Mouse (Mus musculus) C2C12 (cell line): Measurements from ENCODE around the gene Ap2s1.

Source experiments
- CEBPB ChIP-seq: IDR thresholded peaks from one replicate; pipeline ENCODE4 v1.6.1; 2011; ENCODE audit warnings: low read depth, mild to moderate bottlenecking, control low read depth, moderate library complexity
- CTCF ChIP-seq: IDR thresholded peaks from one replicate; pipeline ENCODE4 v1.5.1; 2011; ENCODE audit not compliant: control insufficient read depth, insufficient read depth, insufficient read length
- FOSL1 ChIP-seq: IDR thresholded peaks from one replicate; pipeline ENCODE4 v1.8.0; 2011; ENCODE audit warnings: mild to moderate bottlenecking, low read length; ENCODE audit not compliant: poor library complexity, insufficient read depth, severe bottlenecking
- MAX ChIP-seq: IDR thresholded peaks from one replicate; pipeline ENCODE4 v1.6.1; 2011; ENCODE audit warnings: mild to moderate bottlenecking, control low read depth
- MYOD1 ChIP-seq: IDR thresholded peaks from one replicate; pipeline ENCODE4 v1.6.1; 2011; ENCODE audit warnings: low read depth; ENCODE audit not compliant: control insufficient read depth, insufficient read length
- MYOG ChIP-seq: IDR thresholded peaks from one replicate; pipeline ENCODE4 v1.6.1; 2011; ENCODE audit not compliant: control insufficient read depth, insufficient read length; ENCODE audit errors: extremely low read depth
- USF1 ChIP-seq: IDR thresholded peaks from one replicate; pipeline ENCODE4 v1.6.1; 2011; ENCODE audit warnings: low read depth, mild to moderate bottlenecking, control low read depth, moderate library complexity

DNA sequence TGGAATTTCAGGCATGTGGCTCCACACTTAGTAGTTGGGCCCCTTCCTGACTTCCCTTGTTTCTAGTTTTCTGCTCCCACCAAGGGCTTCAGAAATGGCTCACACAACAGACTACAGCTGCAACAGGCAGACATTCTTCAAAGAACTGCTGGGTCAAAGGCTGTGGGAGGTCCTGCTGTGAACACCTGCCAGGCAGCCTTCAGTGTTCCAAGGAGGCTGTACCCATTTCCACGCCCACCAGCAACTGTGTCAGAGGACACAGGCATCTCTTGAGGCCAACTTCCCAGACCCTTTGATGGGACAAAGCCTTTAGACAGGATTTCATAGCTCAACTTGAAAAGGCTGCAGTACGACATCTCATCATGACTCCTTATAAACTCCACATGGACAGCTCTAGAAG lies 28.2 kb downstream of the Ap2s1 start:
- no peak for TF ChIP-seq CTCF
- TF ChIP-seq USF1: no peak
- TF ChIP-seq MAX: no peak
- TF ChIP-seq MYOD1: no peak
- TF ChIP-seq MYOG: no peak
- TF ChIP-seq FOSL1: no peak
- no peak for TF ChIP-seq CEBPB
